Mouse (Mus musculus) MEL (cell line): ENCODE measurements around the gene AC124502.3. TPM values are rescaled to one million over a fixed set of nuclear protein-coding genes. Genes with fewer than 3 reads are reported as not detected.

Experiments used
- DNase-seq: peaks from one replicate; pipeline ENCODE4 v3.0.0; 2011; ENCODE audit warnings: low read depth, low spot score
- H3K27ac ChIP-seq: 2 replicates; pipeline ENCODE4 v1.5.1; 2012; ENCODE audit warnings: low read depth, mild to moderate bottlenecking, control low read depth, low read length, moderate library complexity; ENCODE audit not compliant: control insufficient read depth
- H3K27me3 ChIP-seq, 2 experiments: fragments of 150-350 bp in 1 of 2; sonication (generic) in 1 of 2; 2 replicates each; pipeline ENCODE4 v1.6.1; 2012; ENCODE audit warnings: low read length in 2 of 2, mild to moderate bottlenecking in 2 of 2, improper control_type of control experiment in 1 of 2, moderate library complexity in 1 of 2; ENCODE audit not compliant: insufficient read depth in 2 of 2, control insufficient read depth in 1 of 2
- H3K36me3 ChIP-seq, 2 experiments: 2 replicates each; pipeline ENCODE4 v1.6.1; 2012 to 2014; ENCODE audit warnings: low read length in 2 of 2, improper control_type of control experiment in 1 of 2, inconsistent platforms in 1 of 2, mild to moderate bottlenecking in 1 of 2; ENCODE audit not compliant: insufficient read depth in 2 of 2, control insufficient read depth in 1 of 2
- H3K4me1 ChIP-seq, 2 experiments: fragments of 150-350 bp in 1 of 2; sonication (generic) in 1 of 2; 2 replicates each; pipeline ENCODE4 v1.6.1; 2012; ENCODE audit warnings: low read length in 2 of 2, improper control_type of control experiment in 1 of 2, mild to moderate bottlenecking in 1 of 2; ENCODE audit not compliant: insufficient read depth in 2 of 2, control insufficient read depth in 1 of 2
- H3K4me3 ChIP-seq, 2 experiments: fragments of 150-350 bp in 1 of 2; sonication (generic) in 1 of 2; 2 replicates each; pipeline ENCODE4 v1.5.1; 2012; ENCODE audit warnings: low read depth in 2 of 2, low read length in 2 of 2, mild to moderate bottlenecking in 2 of 2, moderate library complexity in 2 of 2, control low read depth in 1 of 2, improper control_type of control experiment in 1 of 2; ENCODE audit not compliant: control insufficient read depth in 1 of 2, insufficient read depth in 1 of 2
- H3K79me2 ChIP-seq: 2 replicates; pipeline ENCODE4 v1.6.1; 2012; ENCODE audit warnings: mild to moderate bottlenecking, low read length, moderate library complexity; ENCODE audit not compliant: control insufficient read depth, poor library complexity, insufficient read depth
- H3K9ac ChIP-seq: 2 replicates; pipeline ENCODE4 v1.6.1; 2012; ENCODE audit warnings: low read depth, mild to moderate bottlenecking, control low read depth, low read length, moderate library complexity; ENCODE audit not compliant: control insufficient read depth, poor library complexity, severe bottlenecking
- H3K9me3 ChIP-seq: fragments of 150-350 bp; sonication (generic); replicated peaks from 2 replicates; pipeline ENCODE4 v1.6.1; 2012; ENCODE audit warnings: mild to moderate bottlenecking, low read length, improper control_type of control experiment, moderate library complexity; ENCODE audit not compliant: insufficient read depth
- BHLHE40 ChIP-seq: IDR thresholded peaks from 2 replicates; pipeline ENCODE4 v1.6.1; 2012; ENCODE audit warnings: low read depth, mild to moderate bottlenecking, inconsistent platforms, low read length, improper control_type of control experiment, borderline replicate concordance
- CHD1 ChIP-seq: IDR thresholded peaks from 2 replicates; pipeline ENCODE4 v1.6.1; 2012; ENCODE audit warnings: low read depth, mild to moderate bottlenecking, inconsistent platforms, low read length, improper control_type of control experiment
- HCFC1 ChIP-seq: IDR thresholded peaks from 2 replicates; pipeline ENCODE4 v1.6.1; 2012; ENCODE audit warnings: low read depth, mild to moderate bottlenecking, inconsistent platforms, low read length, improper control_type of control experiment, moderate library complexity
- MAFK ChIP-seq: IDR thresholded peaks from 2 replicates; pipeline ENCODE4 v1.6.1; 2011; ENCODE audit warnings: low read depth, mild to moderate bottlenecking, low read length, improper control_type of control experiment, borderline replicate concordance
- MAZ ChIP-seq: IDR thresholded peaks from 2 replicates; pipeline ENCODE4 v1.6.1; 2012; ENCODE audit warnings: low read depth, mild to moderate bottlenecking, inconsistent platforms, low read length, improper control_type of control experiment
- MXI1 ChIP-seq: IDR thresholded peaks from 2 replicates; pipeline ENCODE4 v1.6.1; 2011; ENCODE audit warnings: mild to moderate bottlenecking, low read depth, low read length, improper control_type of control experiment
- NELFE ChIP-seq: IDR thresholded peaks from 2 replicates; pipeline ENCODE4 v1.6.1; 2011; ENCODE audit warnings: low read depth, low read length, improper control_type of control experiment
- POLR2A ChIP-seq, 2 experiments: IDR thresholded peaks; 2 replicates each; pipeline ENCODE4 v1.6.1; 2011 to 2012; ENCODE audit warnings: low read length in 2 of 2, mild to moderate bottlenecking in 2 of 2, control low read depth in 1 of 2, improper control_type of control experiment in 1 of 2, low read depth in 1 of 2, moderate library complexity in 1 of 2; ENCODE audit not compliant: control insufficient read depth in 1 of 2, insufficient read depth in 1 of 2, poor library complexity in 1 of 2
- RAD21 ChIP-seq: IDR thresholded peaks from 2 replicates; pipeline ENCODE4 v1.6.1; 2011; ENCODE audit warnings: mild to moderate bottlenecking, low read depth, low read length, improper control_type of control experiment
- TBP ChIP-seq: IDR thresholded peaks from 2 replicates; pipeline ENCODE4 v1.8.0; 2011; ENCODE audit warnings: low read depth, low read length, improper control_type of control experiment
- USF1 ChIP-seq: IDR thresholded peaks from 2 replicates; pipeline ENCODE4 v1.6.1; 2014; ENCODE audit warnings: low read depth, mild to moderate bottlenecking, inconsistent platforms, low read length, improper control_type of control experiment, moderate library complexity
- ZC3H11A ChIP-seq: IDR thresholded peaks from 2 replicates; pipeline ENCODE4 v1.6.1; 2012; ENCODE audit warnings: low read depth, mild to moderate bottlenecking, inconsistent platforms, low read length, improper control_type of control experiment
- polyA plus RNA-seq, 2 experiments: library from polyadenylated mRNA; stranded (reverse) in 1 of 2; unstranded in 1 of 2; fragments of >175 nt in 1 of 2; fragments of >200 nt in 1 of 2; gene quantifications; 2 replicates each; pipeline versions ENCODE4 v1.2.1 to v1.2.4; 2012; ENCODE audit warnings: low replicate concordance in 2 of 2, low read depth in 1 of 2; ENCODE audit not compliant: insufficient read length in 2 of 2, insufficient read depth in 1 of 2, missing spikeins in 1 of 2
- total RNA-seq: library from RNA; depleted of rRNA; stranded (reverse); fragments of 300-350 nt; gene quantifications from 2 replicates; pipeline ENCODE4 v1.2.3, GENCODE M21; 2012

The AC124502.3 gene
- total and polyA plus RNA-seq, 3 experiments, result 0.75 to 2.1 TPM; not detected in 1

DNA sequence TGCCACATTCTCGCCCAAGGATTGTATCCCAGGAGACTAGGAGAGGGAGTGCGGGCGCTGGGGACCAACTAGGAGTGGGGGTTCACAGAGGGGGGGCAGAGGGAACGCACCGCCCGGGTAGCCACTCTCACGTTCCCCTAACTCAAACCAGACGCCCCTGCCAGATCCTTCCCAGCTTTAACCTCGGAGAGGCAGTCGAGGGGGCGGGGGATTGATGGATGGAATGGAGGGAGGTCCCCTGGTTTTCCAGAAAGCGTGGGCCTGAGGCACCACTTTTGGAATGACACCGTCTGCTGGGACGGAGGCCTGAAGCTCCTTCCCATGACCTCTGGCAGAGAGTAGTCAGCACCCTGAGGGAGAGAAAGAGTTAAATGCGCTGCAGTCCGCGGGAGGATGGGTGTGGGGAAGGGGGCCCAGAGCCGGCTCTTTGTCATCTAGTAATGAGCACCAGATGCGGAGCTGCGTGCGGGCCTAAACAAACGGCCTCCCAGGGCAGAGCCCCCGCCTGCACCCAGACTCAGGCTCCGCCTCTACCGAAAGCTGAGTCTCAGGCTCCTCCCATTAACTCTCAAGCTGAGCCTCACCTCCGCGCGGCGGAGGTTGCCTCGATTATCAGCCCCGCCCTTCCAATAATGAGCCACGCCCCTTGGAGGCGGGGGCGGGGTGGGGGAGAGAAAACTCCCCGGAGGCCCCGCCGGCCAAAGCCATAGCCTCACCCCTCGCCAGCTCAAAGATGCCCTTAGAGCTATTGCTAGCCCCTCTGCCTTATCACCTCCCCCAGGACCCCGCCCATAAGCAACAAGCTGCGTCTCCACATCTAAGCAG lies 33.1 kb downstream of the AC124502.3 start:
- no peaks in the 10 kb centered on the region for H3K27me3 ChIP-seq
- peaks cover 5 to 29% of the 10 kb centered on the region in 2 experiments for H3K4me1 ChIP-seq

DNA sequence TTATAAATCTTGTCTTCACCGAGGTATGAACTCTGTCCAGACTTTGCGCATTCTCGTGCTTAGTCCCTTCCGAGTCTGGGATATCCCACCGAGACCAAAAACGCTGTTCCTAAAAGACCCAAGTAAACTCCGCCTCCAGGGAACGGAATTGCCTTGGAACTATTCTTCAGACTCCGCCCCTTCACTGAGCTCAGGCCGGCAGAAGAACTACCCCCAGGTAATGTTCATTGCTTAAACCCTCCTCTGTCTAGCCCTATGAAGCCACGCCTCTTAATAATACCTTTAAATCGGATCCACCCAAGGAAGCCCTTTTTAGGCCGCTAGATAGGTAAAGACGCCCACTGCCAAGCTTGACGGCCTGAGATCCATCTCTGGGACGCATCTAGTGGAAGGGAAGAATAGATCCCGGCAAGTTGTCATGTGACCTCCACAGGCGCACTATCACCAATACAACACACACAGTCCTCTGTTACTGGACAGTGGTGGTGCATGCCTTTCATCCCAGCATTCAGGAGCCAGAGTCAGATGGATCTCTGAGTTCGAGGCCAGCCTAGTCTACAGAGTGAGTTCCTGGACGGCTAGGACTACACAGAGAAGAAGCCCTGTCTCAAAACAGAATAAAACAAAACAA lies 33.8 kb downstream of the AC124502.3 start:
- H3K79me2 ChIP-seq, result peaks cover 2% of the 10 kb centered on the region; the same call in 1 of the 2 replicates
- peak; percentile 82 for DNase-seq

More for the DNA sequence above, 33.1 kb downstream of the AC124502.3 start:
- Histone ChIP-seq H3K36me3 (peaks cover 0 to 2% of the 10 kb centered on the region in 2 experiments; a peak in 1 of 4 replicates), H3K79me2 (peaks cover 2% of the 10 kb centered on the region; the same call in 1 of the 2 replicates), H3K4me3 (peak overlapping the region; percentile 56 to 68), H3K27ac (peak overlapping the region; percentile 39), H3K9me3 (no peaks in the 10 kb centered on the region), H3K9ac (peak overlapping the region; percentile 77)
- TF ChIP-seq POLR2A (IDR thresholded peaks at IDR 0.05; ENCODE audit: control insufficient read depth in 1 of 2, insufficient read depth in 1 of 2, low read depth in 1 of 2, low read length in 2 of 2, poor library complexity in 1 of 2), result peak; percentile 2 to 55; a peak in 2 of 4 replicates
- TF ChIP-seq MAFK, result no peak
- no peak for TF ChIP-seq RAD21
- TF ChIP-seq HCFC1, result 0 out of 2 replicates have a peak, but pooled peaks have one; percentile 21
- TF ChIP-seq TBP, result 0 out of 2 replicates have a peak, but pooled peaks have one; percentile 12
- peak; percentile 38; the same call in 1 of the 2 replicates for TF ChIP-seq MXI1
- TF ChIP-seq NELFE, result peak; percentile 37; the same call in 1 of the 2 replicates
- 0 out of 2 replicates have a peak, but pooled peaks have one; percentile 52 for TF ChIP-seq CHD1
- TF ChIP-seq MAZ, result peak; percentile 61; the same call in 1 of the 2 replicates
- DNase-seq, result peak; percentile 94

More for the DNA sequence above, 33.8 kb downstream of the AC124502.3 start:
- TF ChIP-seq TBP, result peak; percentile 37; the same call in 1 of the 2 replicates
- 0 out of 4 replicates have a peak, but pooled peaks of 1 of the 2 experiments have one; percentile 9 for TF ChIP-seq POLR2A (IDR thresholded peaks at IDR 0.05; ENCODE audit: control insufficient read depth in 1 of 2, insufficient read depth in 1 of 2, low read depth in 1 of 2, low read length in 2 of 2, poor library complexity in 1 of 2)
- TF ChIP-seq MXI1, result 0 out of 2 replicates have a peak, but pooled peaks have one; percentile 45
- TF ChIP-seq BHLHE40, result no peak
- TF ChIP-seq ZC3H11A, result no peak
- peak; percentile 79 for TF ChIP-seq USF1
- H3K9me3 ChIP-seq, result no peaks in the 10 kb centered on the region
- peak overlapping the region; percentile 55 for H3K9ac ChIP-seq
- peaks cover 5 to 26% of the 10 kb centered on the region in 2 experiments for H3K4me1 ChIP-seq
- H3K36me3 ChIP-seq, result no peaks in the 10 kb centered on the region
- H3K27ac ChIP-seq, result peak overlapping the region; percentile 43
- no peaks in the 10 kb centered on the region for H3K27me3 ChIP-seq
- H3K4me3 ChIP-seq, result peak overlapping the region; percentile 56 to 68
